Mouse (Mus musculus) monocyte, adult 59 days (primary cell): Measurements from ENCODE around the gene Slc30a9. TPM values are rescaled to one million over a fixed set of nuclear protein-coding genes. Genes with fewer than 3 reads are reported as not detected.

Experiments used
- total RNA-seq, 2 experiments: library from RNA; stranded (reverse); gene quantifications; one replicate each; pipeline ENCODE4 v1.2.4; 2023

Gene Slc30a9
- total RNA-seq: 10 to 100 TPM; 47.3 to 50.0 TPM

DNA sequence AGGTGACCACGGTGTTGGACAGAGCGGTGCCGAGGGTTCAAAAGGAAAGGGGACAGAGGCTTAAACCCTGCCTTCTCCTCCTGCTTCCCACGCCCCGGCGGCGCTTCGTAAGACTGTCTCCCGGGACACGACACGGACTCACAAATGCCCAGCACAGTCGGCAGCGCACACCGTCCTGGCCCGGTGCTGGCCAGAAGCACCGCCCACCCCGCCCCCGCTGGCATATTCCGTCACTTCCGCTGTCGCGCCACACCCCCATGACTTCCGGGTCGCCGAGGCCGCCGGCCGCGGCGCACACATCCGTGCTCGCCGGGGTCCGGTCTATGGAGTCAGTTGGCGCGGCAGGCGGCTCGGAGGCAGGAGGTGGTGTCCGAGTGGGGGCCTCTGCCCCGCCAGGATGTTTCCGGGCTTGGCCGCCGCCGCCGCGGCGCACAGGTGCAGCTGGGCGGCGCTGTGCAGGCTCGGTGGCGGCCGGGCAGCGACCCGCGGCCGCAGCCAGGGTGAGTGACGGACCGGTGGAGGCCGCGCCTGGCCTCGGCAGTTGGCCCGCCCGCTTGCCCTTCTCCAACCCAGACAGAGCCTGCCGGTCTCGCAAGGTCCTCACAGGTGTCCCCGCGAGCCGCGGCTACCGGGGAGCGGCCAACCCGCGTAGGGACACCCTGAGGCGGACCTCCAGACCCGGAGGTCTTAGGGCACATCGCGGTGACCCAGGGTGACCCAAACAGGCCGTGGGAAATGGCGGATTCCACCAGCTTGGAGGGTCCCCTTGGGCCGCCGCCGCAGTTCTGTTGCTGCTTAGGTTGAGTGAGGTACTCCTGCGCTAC lies at the start of gene Slc30a9:
TSS of gene Slc30a9 (plus strand) at position 258 of the 824 bp plus-strand sequence.

GRCm38 (mm10) chr5:67260531-67261371 lies 46.0 kb upstream of the Slc30a9 start, which contains the start of gene Tmem33:
Gene Tmem33 (plus strand): TSS chr5:67260565.

Other genes starting within 250 kb of the Slc30a9 start
- gene Phox2b, start 207.7 kb upstream of the Slc30a9 start, total RNA-seq: not detected
- gene Tmem33, start 46.4 kb upstream of the Slc30a9 start, total RNA-seq: 10 to 100 TPM; 77.2 to 79.0 TPM
- gene Bend4, start 121.4 kb downstream of the Slc30a9 start, total RNA-seq: 1 to 10 TPM; 3.6 to 4.5 TPM